Mouse (Mus musculus): Measurements from ENCODE around the gene Cited1. TPM values are rescaled to one million over a fixed set of nuclear protein-coding genes. Genes with fewer than 3 reads are reported as not detected.
"Not testable (repeated sequence)": the region's sequence is repeated elsewhere in the genome, so short reads cannot be mapped to it uniquely, and the experiment has no call there.

The Cited1 gene
- polyA plus RNA-seq, 1 experiment from 2014 or later: 931 TPM

GRCm38 (mm10) chrX:102215356-102215755, 36.6 kb downstream of the Cited1 start:
- H3K4me3 ChIP-seq; H3K27me3 ChIP-seq (replicated peaks); ATAC-seq (ENCODE audit: insufficient number of reproducible peaks, low FRiP score); H3K36me3 ChIP-seq; H3K4me1 ChIP-seq (replicated peaks); H3K9ac ChIP-seq; H3K27ac ChIP-seq (ENCODE audit: poor library complexity, severe bottlenecking); H3K9me3 ChIP-seq (replicated peaks); H3K4me2 ChIP-seq: not testable (repeated sequence)
- 40% methylated on average over 9 of the region's 9 CpGs for WGBS

Small RNA genes within 50 kb of the gene (microRNA-seq; reads per million reads assigned to microRNA genes)
- gene Gm26318: not detected

Other genes starting within 250 kb of the Cited1 start
- gene Rtl5, start 180.9 kb downstream of the Cited1 start, polyA plus RNA-seq (2016; fragmentation: Nextera tagmentation; extraction: Ambion mirVana): 1.1 and 1.4 TPM in 2 replicates
- gene Pin4, start 132.7 kb downstream of the Cited1 start, polyA plus RNA-seq (2016; fragmentation: Nextera tagmentation; extraction: Ambion mirVana): 40.8 and 44.9 TPM in 2 replicates
- gene Ercc6l, start 95.1 kb downstream of the Cited1 start, polyA plus RNA-seq (2016; fragmentation: Nextera tagmentation; extraction: Ambion mirVana): 10.9 TPM in 2 replicates
- 446 and 451 TPM in 2 replicates for gene Rps4x, start 62.8 kb downstream of the Cited1 start, polyA plus RNA-seq (2016; fragmentation: Nextera tagmentation; extraction: Ambion mirVana)

All from heart, embryonic 12.5 days (tissue).